Mouse (Mus musculus): ENCODE results near the gene Tcaim.

GRCm38 (mm10) chr9:122866192-122866591 is 60.9 kb downstream of the Tcaim start:
- TF ChIP-seq CTCF (IDR thresholded peaks at IDR 0.05; ENCODE audit: low read depth, low read length) = no peak
- no peak for TF ChIP-seq TAL1 (conservative IDR thresholded peaks at IDR 0.05; ENCODE audit: low read depth, low read length)
- no peak for TF ChIP-seq GATA1 (IDR thresholded peaks at IDR 0.05; ENCODE audit: borderline replicate concordance, low read length)

All from G1E (cell line).